Mouse (Mus musculus) CH12.LX (cell line): ENCODE results near the gene Atg16l2. TPM values are rescaled to one million over a fixed set of nuclear protein-coding genes. Genes with fewer than 3 reads are reported as not detected.

Experiments
- DNase-seq: peaks from one replicate; pipeline ENCODE4 v3.0.0-alpha.2; 2013; ENCODE audit errors: extremely low read depth
- H3K27ac ChIP-seq: 2 replicates; pipeline ENCODE4 v1.5.1; 2012; ENCODE audit warnings: low read depth, mild to moderate bottlenecking, control low read depth, moderate library complexity; ENCODE audit not compliant: insufficient read depth
- H3K27me3 ChIP-seq: replicated peaks from 2 replicates; pipeline ENCODE3; 2012; ENCODE audit warnings: inconsistent platforms
- H3K36me3 ChIP-seq, 2 experiments: replicated peaks in 1 of 2; 2 replicates each; pipeline versions ENCODE3 to v1.6.1; 2012; ENCODE audit warnings: inconsistent platforms in 1 of 2, low read length in 1 of 2, mild to moderate bottlenecking in 1 of 2, mixed read lengths in 1 of 2, moderate library complexity in 1 of 2; ENCODE audit not compliant: control insufficient read depth in 1 of 2, insufficient read depth in 1 of 2
- H3K4me1 ChIP-seq, 2 experiments: 2 replicates each; pipeline ENCODE4 v1.6.1; 2012; ENCODE audit warnings: inconsistent platforms in 1 of 2, moderate library complexity in 1 of 2; ENCODE audit not compliant: insufficient read depth in 2 of 2, control insufficient read depth in 1 of 2
- H3K4me2 ChIP-seq: 2 replicates; pipeline ENCODE4 v1.6.1; 2012; ENCODE audit warnings: low read depth, mild to moderate bottlenecking, control low read depth; ENCODE audit not compliant: poor library complexity, insufficient read depth, severe bottlenecking
- H3K4me3 ChIP-seq, 3 experiments: fragments of 150-350 bp in 1 of 3; sonication (generic) in 1 of 3; replicated peaks in 1 of 3; 2 replicates each; pipeline versions ENCODE3 to v1.5.1; 2011 to 2012; ENCODE audit warnings: low read depth in 2 of 3, low read length in 2 of 3, mild to moderate bottlenecking in 2 of 3, moderate library complexity in 2 of 3, control low read depth in 1 of 3, improper control_type of control experiment in 1 of 3, inconsistent platforms in 1 of 3, mixed read lengths in 1 of 3; ENCODE audit not compliant: poor library complexity in 1 of 3
- H3K79me2 ChIP-seq: replicated peaks from 2 replicates; pipeline ENCODE4 v1.6.1; 2012; ENCODE audit warnings: mild to moderate bottlenecking, moderate library complexity; ENCODE audit not compliant: control insufficient read depth, poor library complexity, insufficient read depth, severe bottlenecking; ENCODE audit errors: extremely low read depth
- H3K9ac ChIP-seq: 2 replicates; pipeline ENCODE4 v1.6.1; 2012; ENCODE audit warnings: low read depth, mild to moderate bottlenecking, control low read depth, moderate library complexity; ENCODE audit not compliant: insufficient read depth
- H3K9me3 ChIP-seq: replicated peaks from 2 replicates; pipeline ENCODE3; 2012; ENCODE audit warnings: low read length, inconsistent platforms, mixed read lengths
- CHD1 ChIP-seq: IDR thresholded peaks from 2 replicates; pipeline ENCODE4 v1.6.1; 2012; ENCODE audit warnings: low read depth, low read length, improper control_type of control experiment, inconsistent platforms
- CHD2 ChIP-seq: IDR thresholded peaks from 2 replicates; pipeline ENCODE4 v1.6.1; 2011; ENCODE audit warnings: low read length, improper control_type of control experiment
- CTCF ChIP-seq, 2 experiments: IDR thresholded peaks in 1 of 2; conservative IDR thresholded peaks in 1 of 2; 2 replicates each; pipeline ENCODE4 v1.5.1; 2011 to 2012; ENCODE audit warnings: low read depth in 2 of 2, low read length in 2 of 2, improper control_type of control experiment in 1 of 2, inconsistent platforms in 1 of 2, mild to moderate bottlenecking in 1 of 2, moderate library complexity in 1 of 2
- E2F4 ChIP-seq: IDR thresholded peaks from 2 replicates; pipeline ENCODE4 v1.6.1; 2011; ENCODE audit warnings: low read depth, low read length, improper control_type of control experiment; ENCODE audit not compliant: insufficient replicate concordance
- ELF1 ChIP-seq: IDR thresholded peaks from 2 replicates; pipeline ENCODE4 v1.6.1; 2014; ENCODE audit warnings: low read depth, mild to moderate bottlenecking, inconsistent platforms, low read length, improper control_type of control experiment
- EP300 ChIP-seq: IDR thresholded peaks from 2 replicates; pipeline ENCODE4 v1.6.1; 2011; ENCODE audit warnings: low read length, improper control_type of control experiment
- ETS1 ChIP-seq: conservative IDR thresholded peaks from 2 replicates; pipeline ENCODE4 v1.6.1; 2012; ENCODE audit warnings: low read depth, mild to moderate bottlenecking, inconsistent platforms, low read length, improper control_type of control experiment, moderate library complexity
- GABPA ChIP-seq: IDR thresholded peaks from 2 replicates; pipeline ENCODE4 v1.6.1; 2012; ENCODE audit warnings: low read depth, low read length, improper control_type of control experiment, inconsistent platforms; ENCODE audit not compliant: insufficient replicate concordance
- IRF4 ChIP-seq: IDR thresholded peaks from 2 replicates; pipeline ENCODE4 v1.6.1; 2014; ENCODE audit warnings: low read depth, mild to moderate bottlenecking, inconsistent platforms, low read length, improper control_type of control experiment
- JUN ChIP-seq: IDR thresholded peaks from 2 replicates; pipeline ENCODE4 v1.6.1; 2011; ENCODE audit warnings: low read depth, mild to moderate bottlenecking, low read length, improper control_type of control experiment, moderate library complexity; ENCODE audit not compliant: insufficient read depth
- JUND ChIP-seq: conservative IDR thresholded peaks from 2 replicates; pipeline ENCODE4 v1.6.1; 2011; ENCODE audit warnings: low read depth, low read length, improper control_type of control experiment
- KAT2A ChIP-seq: IDR thresholded peaks from 2 replicates; pipeline ENCODE4 v1.6.1; 2012; ENCODE audit warnings: low read length, improper control_type of control experiment, inconsistent platforms; ENCODE audit not compliant: insufficient replicate concordance
- MAX ChIP-seq: IDR thresholded peaks from 2 replicates; pipeline ENCODE4 v1.6.1; 2011; ENCODE audit warnings: low read length, improper control_type of control experiment
- MAZ ChIP-seq: IDR thresholded peaks from 2 replicates; pipeline ENCODE4 v1.6.1; 2012; ENCODE audit warnings: low read depth, mild to moderate bottlenecking, inconsistent platforms, low read length, improper control_type of control experiment, moderate library complexity
- MXI1 ChIP-seq: IDR thresholded peaks from 2 replicates; pipeline ENCODE4 v1.6.1; 2011; ENCODE audit warnings: mild to moderate bottlenecking, low read depth, low read length, improper control_type of control experiment
- NELFE ChIP-seq: IDR thresholded peaks from 2 replicates; pipeline ENCODE4 v1.6.1; 2011; ENCODE audit warnings: low read depth, low read length, improper control_type of control experiment
- NRF1 ChIP-seq: IDR thresholded peaks from 2 replicates; pipeline ENCODE4 v1.6.1; 2014; ENCODE audit warnings: low read depth, mild to moderate bottlenecking, inconsistent platforms, low read length, improper control_type of control experiment, moderate library complexity
- POLR2A ChIP-seq: IDR thresholded peaks from 2 replicates; pipeline ENCODE4 v1.6.1; 2011; ENCODE audit warnings: low read depth, mild to moderate bottlenecking, improper control_type of control experiment, low read length
- RCOR1 ChIP-seq: conservative IDR thresholded peaks from 2 replicates; pipeline ENCODE4 v1.6.1; 2012; ENCODE audit warnings: low read depth, mild to moderate bottlenecking, inconsistent platforms, low read length, improper control_type of control experiment
- SMC3 ChIP-seq: IDR thresholded peaks from 2 replicates; pipeline ENCODE4 v1.6.1; 2011; ENCODE audit warnings: low read depth, low read length, improper control_type of control experiment
- TBP ChIP-seq: conservative IDR thresholded peaks from 2 replicates; pipeline ENCODE4 v1.6.1; 2011; ENCODE audit warnings: low read depth, low read length, improper control_type of control experiment
- TCF12 ChIP-seq: IDR thresholded peaks from 2 replicates; pipeline ENCODE4 v1.6.1; 2014; ENCODE audit warnings: low read depth, mild to moderate bottlenecking, inconsistent platforms, low read length, improper control_type of control experiment
- UBTF ChIP-seq: IDR thresholded peaks from 2 replicates; pipeline ENCODE4 v1.6.1; 2012; ENCODE audit warnings: low read depth, mild to moderate bottlenecking, inconsistent platforms, low read length, improper control_type of control experiment, moderate library complexity
- USF2 ChIP-seq: conservative IDR thresholded peaks from 2 replicates; pipeline ENCODE4 v1.6.1; 2011; ENCODE audit warnings: low read depth, low read length, improper control_type of control experiment
- ZKSCAN1 ChIP-seq: IDR thresholded peaks from 2 replicates; pipeline ENCODE4 v1.6.1; 2012; ENCODE audit warnings: low read depth, inconsistent platforms, low read length, improper control_type of control experiment, borderline replicate concordance
- ZMIZ1 ChIP-seq: IDR thresholded peaks from 2 replicates; pipeline ENCODE4 v1.6.1; 2012; ENCODE audit warnings: low read depth, mild to moderate bottlenecking, inconsistent platforms, low read length, improper control_type of control experiment
- ZNF384 ChIP-seq: IDR thresholded peaks from 2 replicates; pipeline ENCODE4 v1.6.1; 2012; ENCODE audit warnings: low read depth, low read length, improper control_type of control experiment, inconsistent platforms
- dilution Hi-C: fragments of 300-500 bp; cut with MboI; formaldehyde crosslinking; loops from 2 replicates; pipeline ENCODE4 v1.14.3; 2020; ENCODE audit warnings: low sequenced_read_pairs; ENCODE audit not compliant: extremely low pct_unique_long_range_greater_than_20kb, extremely low pct_ligation_motif_present
- in situ Hi-C: fragments of 300-500 bp; cut with MboI; formaldehyde crosslinking; loops from 3 replicates; pipeline ENCODE4 v1.14.3; 2019; ENCODE audit warnings: low sequenced_read_pairs, low pct_ligation_motif_present, low pct_unique_long_range_greater_than_20kb, mixed read lengths
- polyA plus RNA-seq: library from polyadenylated mRNA; unstranded; fragments of >175 nt; gene quantifications from 2 replicates; pipeline ENCODE4 v1.2.1, GENCODE M21; 2012; ENCODE audit warnings: low read depth; ENCODE audit not compliant: insufficient read length
- total RNA-seq, 2 experiments: library from RNA; depleted of rRNA; stranded (reverse); fragments of 300-350 nt in 1 of 2; fragments of >200 nt in 1 of 2; gene quantifications; 2 replicates each; pipeline ENCODE4 v1.2.3; 2012 to 2014

Atg16l2 gene
- total and polyA plus RNA-seq, 3 experiments = 12.7 to 43.8 (median 15.4) TPM

- in situ Hi-C loops (no loop called here), dilution Hi-C loops (no loop called here)
- no peak overlapping the region for H3K9ac ChIP-seq
- TF ChIP-seq ZNF384 = no peak
- TF ChIP-seq ETS1 = no peak
- no peak for TF ChIP-seq USF2
- no peak for TF ChIP-seq GABPA
- no peak for TF ChIP-seq ELF1
- TF ChIP-seq MXI1 = no peak
- TF ChIP-seq CTCF (conservative IDR thresholded peaks at IDR 0.05 in 1 of 2, IDR thresholded peaks at IDR 0.05 in 1 of 2; ENCODE audit: low read depth in 2 of 2, low read length in 2 of 2) = no peak
- TF ChIP-seq CHD1 = no peak
- no peak for TF ChIP-seq IRF4
- TF ChIP-seq E2F4 = no peak
- TF ChIP-seq SMC3 = no peak
- no peak for TF ChIP-seq JUND
- TF ChIP-seq ZMIZ1 = no peak
- no peak for TF ChIP-seq UBTF
- TF ChIP-seq MAZ = no peak
- TF ChIP-seq TCF12 = no peak
- H3K4me1 ChIP-seq = peaks cover 3 to 11% of the 10 kb centered on the region in 2 experiments; a peak in 2 of 4 replicates
- H3K36me3 ChIP-seq = no peaks in the 10 kb centered on the region
- H3K27ac ChIP-seq = no peak overlapping the region
- DNase-seq = no peak
- peaks cover 13% of the 10 kb centered on the region for H3K27me3 ChIP-seq
- no peaks in the 10 kb centered on the region for H3K79me2 ChIP-seq
- no peaks in the 10 kb centered on the region for H3K9me3 ChIP-seq
- no peak overlapping the region for H3K4me3 ChIP-seq
- H3K4me2 ChIP-seq = no peak overlapping the region
Observed at GRCm38 (mm10) chr7:101327263-101327662, 25.2 kb upstream of the Atg16l2 start.

- TF ChIP-seq SMC3 = no peak
- no peak for TF ChIP-seq CHD2
- TF ChIP-seq TCF12 = no peak
- TF ChIP-seq ZKSCAN1 = no peak
- TF ChIP-seq MXI1 = no peak
- no peak for TF ChIP-seq KAT2A
- no peak for TF ChIP-seq RCOR1
- TF ChIP-seq NRF1 = no peak
- TF ChIP-seq ZNF384 = no peak
- TF ChIP-seq MAX = no peak
- TF ChIP-seq EP300 = no peak
- no peak for TF ChIP-seq JUN
- TF ChIP-seq NELFE = no peak
- no peak for TF ChIP-seq MAZ
- no peak for TF ChIP-seq ELF1
- no peak for TF ChIP-seq E2F4
- no peak for TF ChIP-seq POLR2A
- TF ChIP-seq TBP = no peak
- H3K9me3 ChIP-seq = no peaks in the 10 kb centered on the region
- no peak overlapping the region for H3K27ac ChIP-seq
- H3K4me3 ChIP-seq = no peak overlapping the region
- H3K79me2 ChIP-seq = no peaks in the 10 kb centered on the region
- peaks cover 24% of the 10 kb centered on the region for H3K27me3 ChIP-seq
- no peak overlapping the region for H3K4me2 ChIP-seq
- H3K36me3 ChIP-seq = no peaks in the 10 kb centered on the region
- DNase-seq = no peak
- H3K4me1 ChIP-seq = peaks cover 10 to 18% of the 10 kb centered on the region in 2 experiments
- dilution Hi-C loops = no loop called here
- in situ Hi-C loops = no loop called here
- H3K9ac ChIP-seq = no peak overlapping the region
Observed at GRCm38 (mm10) chr7:101326006-101326405, 24.0 kb upstream of the Atg16l2 start.
